Mouse (Mus musculus): ENCODE data around the gene Hist1h3c.
A peak's percentile ranks its signal among the peaks of the same experiment; 100 is the strongest.

Hist1h3c gene

GRCm38 (mm10) chr13:23757211-23757773 lies 11.9 kb upstream of the Hist1h3c start:
- DNase-seq = peak; percentile 46

- DNase-seq = peak; percentile 89
Measured at GRCm38 (mm10) chr13:23756790-23757189, 11.4 kb upstream of the Hist1h3c start, which contains the start of gene Hist1h4b. TSS of gene Hist1h4b (plus strand) at chr13:23757013.

GRCm38 (mm10) chr13:23755000-23755399 lies 9.6 kb upstream of the Hist1h3c start:
- no peak for DNase-seq

- DNase-seq = no peak
Measured at GRCm38 (mm10) chr13:23753314-23754078, 8.1 kb upstream of the Hist1h3c start.

- DNase-seq = peak; percentile 38
Measured at GRCm38 (mm10) chr13:23752742-23753172, 7.4 kb upstream of the Hist1h3c start.

GRCm38 (mm10) chr13:23752067-23752741 lies 6.8 kb upstream of the Hist1h3c start, which contains the start of gene Hist1h3b:
TSS of gene Hist1h3b (plus strand) at chr13:23752267.
- DNase-seq = peak; percentile 93

GRCm38 (mm10) chr13:23751478-23751956 lies 6.1 kb upstream of the Hist1h3c start:
- DNase-seq = peak; percentile 19

- peak; percentile 73 for DNase-seq
Measured at GRCm38 (mm10) chr13:23750839-23751477, 5.6 kb upstream of the Hist1h3c start, which contains the start of gene Hist1h2ab. TSS of gene Hist1h2ab (plus strand) at chr13:23751126.

- DNase-seq = no peak
Measured at GRCm38 (mm10) chr13:23749563-23750121, 4.2 kb upstream of the Hist1h3c start.

GRCm38 (mm10) chr13:23747892-23748288 lies 2.5 kb upstream of the Hist1h3c start:
- DNase-seq = no peak

- DNase-seq = no peak
Measured at GRCm38 (mm10) chr13:23747081-23747891, 1.9 kb upstream of the Hist1h3c start.

- DNase-seq = peak; percentile 74
Measured at GRCm38 (mm10) chr13:23746201-23747080, 1.0 kb upstream of the Hist1h3c start, which contains the start of gene Hist1h2bb. TSS of gene Hist1h2bb (plus strand) at chr13:23746734.

- DNase-seq = peak; percentile 32
Measured at GRCm38 (mm10) chr13:23744421-23745380, 701 bp downstream of the Hist1h3c start.

GRCm38 (mm10) chr13:23743963-23744362 lies 1.4 kb downstream of the Hist1h3c start:
- no peak for DNase-seq

- no peak for DNase-seq
Measured at GRCm38 (mm10) chr13:23743215-23743614, 2.2 kb downstream of the Hist1h3c start.

GRCm38 (mm10) chr13:23742007-23742406 lies 3.4 kb downstream of the Hist1h3c start:
- no peak for DNase-seq

- no peak for DNase-seq
Measured at GRCm38 (mm10) chr13:23740910-23741309, 4.5 kb downstream of the Hist1h3c start.

GRCm38 (mm10) chr13:23740256-23740840 lies 5.1 kb downstream of the Hist1h3c start:
- no peak for DNase-seq

- no peak for DNase-seq
Measured at GRCm38 (mm10) chr13:23739922-23740252, 5.5 kb downstream of the Hist1h3c start.
